Mouse (Mus musculus): ENCODE data around the gene Lst1.

The Lst1 gene

DNA sequence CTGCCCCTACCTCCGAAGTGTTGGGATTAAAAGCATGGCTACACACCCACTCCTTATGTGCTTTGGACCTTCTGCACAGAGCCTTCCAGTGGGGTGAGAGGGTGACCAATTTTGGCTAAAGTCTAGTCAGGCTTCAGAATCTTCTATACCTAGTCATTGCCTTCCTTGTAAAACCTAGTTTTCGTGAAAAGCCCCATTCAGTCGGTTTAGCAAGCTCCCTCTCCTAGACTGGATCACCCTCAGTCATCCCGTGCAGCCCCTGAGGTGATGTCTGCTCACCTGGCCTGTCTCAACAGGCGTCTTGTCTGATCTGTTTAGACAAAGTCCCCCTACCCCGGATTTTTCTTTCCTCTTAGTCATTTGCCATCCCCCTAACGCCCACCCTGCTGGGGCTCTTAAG is 9.8 kb upstream of the Lst1 start:
- DNase-seq (ENCODE audit: low read depth, low spot score): no peak
- no peaks in the 10 kb centered on the region for H3K27me3 ChIP-seq (ENCODE audit: control insufficient read depth, insufficient read depth, low read length, poor library complexity, severe bottlenecking)

DNA sequence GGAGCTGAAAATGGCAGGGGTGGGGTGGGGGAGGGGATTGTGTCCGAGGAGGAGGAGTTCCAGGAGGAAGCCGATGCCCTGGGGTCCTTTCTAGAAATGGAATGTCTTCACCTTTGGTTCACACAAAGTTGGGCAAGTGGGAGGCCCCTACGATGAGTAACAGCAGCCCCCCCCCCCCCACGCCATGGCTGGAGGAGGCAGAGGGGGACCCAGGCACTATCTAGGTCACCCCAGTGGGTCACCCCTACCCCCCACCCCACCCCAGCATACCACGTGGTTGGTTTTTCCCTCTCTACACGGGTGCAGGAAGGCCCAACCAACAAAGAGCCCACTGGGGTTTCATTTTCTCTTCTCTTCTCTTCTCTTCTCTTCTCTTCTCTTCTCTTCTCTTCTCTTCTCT is 8.9 kb upstream of the Lst1 start:
- H3K36me3 ChIP-seq (ENCODE audit: control insufficient read depth, insufficient read depth, low read length, poor library complexity, severe bottlenecking): peaks cover 23% of the 10 kb centered on the region
- peak; percentile 63 for DNase-seq (ENCODE audit: low read depth, low spot score)

More for the DNA sequence above, 9.8 kb upstream of the Lst1 start:
- H3K36me3 ChIP-seq (ENCODE audit: control insufficient read depth, insufficient read depth, low read length, poor library complexity, severe bottlenecking): peaks cover 23% of the 10 kb centered on the region

DNA sequence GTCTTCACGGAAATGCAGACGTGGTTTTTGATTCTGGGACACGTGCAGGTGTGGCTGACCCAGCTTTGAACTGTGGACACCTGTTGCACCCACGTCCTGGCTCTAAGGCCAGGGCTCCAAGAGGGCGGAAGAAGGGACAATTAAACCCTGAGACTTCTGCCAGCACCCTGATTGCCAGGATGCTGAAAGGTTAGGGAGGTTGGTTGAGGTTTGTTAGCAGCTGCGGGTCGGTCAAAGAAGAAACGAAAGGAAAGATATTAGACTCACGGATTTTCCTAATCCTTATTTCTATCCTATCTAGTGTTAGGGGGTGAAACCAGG is 8.0 kb upstream of the Lst1 start:
- no peak for DNase-seq (ENCODE audit: low read depth, low spot score)
- Histone ChIP-seq H3K36me3 (ENCODE audit: control insufficient read depth, insufficient read depth, low read length, poor library complexity, severe bottlenecking) (peaks cover 23% of the 10 kb centered on the region), H3K27me3 (ENCODE audit: control insufficient read depth, insufficient read depth, low read length, poor library complexity, severe bottlenecking) (no peaks in the 10 kb centered on the region)

More for the DNA sequence above, 8.9 kb upstream of the Lst1 start:
- no peaks in the 10 kb centered on the region for H3K27me3 ChIP-seq (ENCODE audit: control insufficient read depth, insufficient read depth, low read length, poor library complexity, severe bottlenecking)

DNA sequence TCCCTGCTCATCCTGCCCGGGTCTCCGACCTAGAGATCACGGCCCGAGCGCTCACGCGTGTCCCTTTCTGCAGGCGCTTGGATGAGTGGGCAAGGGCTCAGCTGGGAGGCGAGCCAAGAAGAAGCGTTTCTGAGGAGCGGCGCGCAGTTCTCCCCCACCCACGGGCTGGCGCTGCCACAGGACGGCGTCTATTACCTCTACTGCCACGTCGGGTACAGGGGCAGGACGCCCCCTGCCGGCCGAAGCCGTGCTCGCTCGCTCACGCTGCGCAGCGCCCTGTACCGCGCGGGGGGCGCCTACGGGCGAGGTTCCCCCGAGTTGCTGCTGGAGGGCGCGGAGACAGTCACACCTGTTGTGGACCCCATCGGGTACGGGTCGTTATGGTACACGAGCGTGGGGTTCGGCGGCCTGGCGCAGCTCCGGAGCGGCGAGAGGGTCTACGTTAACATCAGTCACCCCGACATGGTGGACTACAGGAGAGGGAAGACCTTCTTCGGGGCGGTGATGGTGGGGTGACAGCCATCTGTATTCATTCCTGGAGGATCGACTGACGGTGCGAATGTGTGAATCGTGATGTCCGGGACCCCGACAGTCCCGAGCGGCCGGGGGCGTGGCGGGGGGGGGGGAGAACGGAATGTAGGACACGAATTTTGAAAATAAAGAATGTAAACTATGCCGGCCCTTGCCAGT is 7.5 kb upstream of the Lst1 start:
- H3K36me3 ChIP-seq (ENCODE audit: control insufficient read depth, insufficient read depth, low read length, poor library complexity, severe bottlenecking): peaks cover 23% of the 10 kb centered on the region
- DNase-seq (ENCODE audit: low read depth, low spot score): peak; percentile 93
- H3K27me3 ChIP-seq (ENCODE audit: control insufficient read depth, insufficient read depth, low read length, poor library complexity, severe bottlenecking): no peaks in the 10 kb centered on the region

DNA sequence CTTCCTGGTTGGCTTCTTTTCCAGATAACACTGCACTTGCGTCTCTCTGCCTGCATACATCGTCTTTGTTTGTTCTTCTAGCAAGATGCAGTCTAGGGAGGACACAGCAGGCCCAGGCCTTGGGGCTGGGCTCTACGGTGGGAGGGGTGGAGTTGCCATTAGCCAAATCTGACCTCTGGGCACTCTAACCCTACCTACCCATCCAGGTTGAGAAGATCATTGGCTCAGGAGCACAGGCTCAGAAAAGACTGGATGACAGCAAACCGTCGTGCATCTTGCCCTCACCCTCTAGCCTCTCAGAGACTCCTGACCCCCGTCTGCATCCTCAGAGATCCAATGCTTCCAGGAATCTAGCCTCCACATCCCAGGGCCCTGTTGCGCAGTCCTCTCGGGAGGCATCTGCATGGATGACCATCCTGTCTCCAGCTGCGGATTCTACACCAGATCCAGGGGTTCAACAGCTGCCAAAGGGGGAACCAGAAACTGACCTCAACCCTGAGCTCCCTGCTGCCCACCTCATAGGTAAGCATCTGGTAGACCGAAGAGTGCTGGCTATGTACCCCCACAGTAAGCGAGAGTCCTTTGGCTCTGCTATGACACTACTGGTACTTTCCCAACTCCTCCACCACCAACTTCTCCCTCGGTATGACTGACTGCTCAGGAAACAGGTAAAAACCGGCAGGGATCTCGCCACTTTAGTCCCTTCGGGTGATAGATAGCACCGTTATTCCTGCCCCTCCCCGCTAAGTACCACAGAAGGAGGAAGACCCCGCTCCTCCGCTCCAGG is 6.8 kb upstream of the Lst1 start:
- Histone ChIP-seq H3K27me3 (ENCODE audit: control insufficient read depth, insufficient read depth, low read length, poor library complexity, severe bottlenecking) (no peaks in the 10 kb centered on the region), H3K36me3 (ENCODE audit: control insufficient read depth, insufficient read depth, low read length, poor library complexity, severe bottlenecking) (peaks cover 22% of the 10 kb centered on the region)
- DNase-seq (ENCODE audit: low read depth, low spot score): peak; percentile 46

DNA sequence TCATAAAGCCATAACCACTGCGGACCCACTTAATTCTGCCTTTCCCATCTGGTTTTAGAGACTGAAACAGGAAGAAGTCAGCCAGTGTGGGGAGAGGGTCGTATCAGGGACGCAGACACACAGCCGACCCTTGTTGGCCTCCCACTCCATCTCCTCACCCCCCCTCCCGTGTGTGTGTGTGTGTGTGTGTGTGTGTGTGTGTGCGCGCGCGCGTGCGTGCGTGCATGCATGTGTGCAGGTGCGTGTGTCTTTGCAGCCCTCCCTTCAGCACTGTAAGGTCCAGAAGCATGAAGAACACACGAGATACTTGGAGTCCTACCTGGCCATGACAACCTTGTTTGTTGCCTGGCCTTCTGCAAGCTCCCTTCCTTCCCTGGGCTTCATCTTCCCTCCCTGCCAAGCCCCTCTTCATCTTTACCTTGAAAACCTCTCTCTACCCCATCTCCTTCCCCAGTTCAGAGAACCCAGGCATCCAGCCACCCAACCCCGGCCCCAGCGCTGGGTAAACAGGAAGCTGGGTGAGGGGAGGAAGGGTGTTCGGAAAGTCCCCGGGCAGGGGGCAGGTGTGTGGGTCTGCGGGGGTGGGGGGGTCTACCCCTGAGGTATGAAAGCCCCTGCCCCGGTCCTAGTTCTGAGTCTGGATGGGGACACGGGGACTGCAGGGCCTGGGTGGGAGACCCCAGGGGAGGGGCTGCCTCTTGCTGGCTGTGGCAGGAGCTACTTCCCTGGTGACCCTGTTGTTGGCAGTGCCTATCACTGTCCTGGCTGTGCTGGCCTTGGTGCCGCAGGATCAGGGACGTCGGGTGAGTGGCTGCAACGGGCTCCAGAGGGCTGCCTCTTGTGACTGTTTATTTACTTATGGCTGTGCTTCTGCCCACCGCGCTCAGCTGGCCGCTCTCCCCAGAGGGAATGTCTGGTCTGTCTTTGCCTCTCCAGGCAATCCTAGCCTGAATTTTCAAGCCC is 5.9 kb upstream of the Lst1 start, which contains the start of gene Ltb:
Ltb (plus strand) TSS at position 559 of the 963 bp plus-strand sequence.
- peaks cover 16% of the 10 kb centered on the region for H3K36me3 ChIP-seq (ENCODE audit: control insufficient read depth, insufficient read depth, low read length, poor library complexity, severe bottlenecking)
- peak; percentile 69 for DNase-seq (ENCODE audit: low read depth, low spot score)
- H3K27me3 ChIP-seq (ENCODE audit: control insufficient read depth, insufficient read depth, low read length, poor library complexity, severe bottlenecking): no peaks in the 10 kb centered on the region

DNA sequence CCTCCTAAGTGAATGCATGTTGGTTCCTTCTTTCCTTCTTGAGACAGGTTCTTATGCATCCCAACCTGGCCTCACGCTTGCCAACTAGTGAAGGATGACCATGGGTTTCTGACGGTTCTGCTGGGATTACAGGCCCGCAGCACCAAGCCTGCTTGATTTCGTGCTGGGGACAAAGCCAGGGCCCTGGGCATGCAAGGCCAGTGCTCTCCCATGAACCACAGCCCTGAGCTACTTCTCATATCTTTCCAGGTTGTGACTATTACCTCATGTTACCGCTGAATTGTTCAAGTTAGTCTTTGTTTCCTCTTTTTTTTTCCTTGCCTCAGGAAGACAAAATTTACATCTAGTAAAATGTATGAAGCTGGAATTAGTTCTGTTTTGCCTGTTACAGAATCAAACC is 4.7 kb upstream of the Lst1 start:
- peaks cover 13% of the 10 kb centered on the region for H3K36me3 ChIP-seq (ENCODE audit: control insufficient read depth, insufficient read depth, low read length, poor library complexity, severe bottlenecking)
- DNase-seq (ENCODE audit: low read depth, low spot score): peak; percentile 53
- no peaks in the 10 kb centered on the region for H3K27me3 ChIP-seq (ENCODE audit: control insufficient read depth, insufficient read depth, low read length, poor library complexity, severe bottlenecking)

DNA sequence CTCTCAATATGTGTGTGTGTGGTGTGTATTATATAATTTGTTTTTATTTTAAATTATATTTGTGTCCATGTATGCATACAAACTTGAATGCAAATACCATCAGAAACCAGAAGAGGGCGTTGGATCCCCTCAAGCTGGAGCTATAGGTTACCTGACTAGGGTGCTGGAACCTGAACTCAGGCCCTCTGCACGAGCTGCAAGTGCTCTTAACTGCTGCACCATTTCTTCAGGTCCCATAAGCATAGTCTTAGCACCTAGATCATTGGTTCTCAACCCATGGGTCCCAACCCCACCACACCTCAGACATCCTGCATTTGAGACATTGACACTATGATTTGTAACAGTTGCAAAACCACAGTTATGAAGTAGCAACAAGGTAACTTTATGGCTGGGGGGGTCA is 3.5 kb upstream of the Lst1 start:
- Histone ChIP-seq H3K36me3 (ENCODE audit: control insufficient read depth, insufficient read depth, low read length, poor library complexity, severe bottlenecking) (peaks cover 13% of the 10 kb centered on the region), H3K27me3 (ENCODE audit: control insufficient read depth, insufficient read depth, low read length, poor library complexity, severe bottlenecking) (no peaks in the 10 kb centered on the region)
- no peak for DNase-seq (ENCODE audit: low read depth, low spot score)

DNA sequence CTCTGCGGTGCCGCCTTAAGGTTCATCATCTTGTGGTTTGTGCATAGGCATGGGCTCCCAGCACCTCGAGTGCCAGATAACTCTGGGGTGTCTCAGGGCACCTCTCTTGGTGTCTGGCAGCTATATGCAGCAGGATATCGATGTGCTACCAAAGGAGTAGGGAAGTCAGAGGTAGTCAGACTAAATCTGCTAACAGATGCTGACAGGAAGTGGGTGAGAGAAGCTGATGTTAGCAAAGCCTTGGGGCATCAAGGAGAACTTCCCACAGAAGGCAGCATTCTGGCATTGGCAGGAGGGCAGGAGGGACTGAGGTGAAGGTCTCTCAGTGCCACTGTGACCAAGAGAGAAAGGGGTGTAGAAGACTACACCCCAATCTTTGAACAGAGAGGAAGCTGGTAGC is 1.9 kb upstream of the Lst1 start:
- DNase-seq (ENCODE audit: low read depth, low spot score): peak; percentile 58
- Histone ChIP-seq H3K27me3 (ENCODE audit: control insufficient read depth, insufficient read depth, low read length, poor library complexity, severe bottlenecking) (no peaks in the 10 kb centered on the region), H3K36me3 (ENCODE audit: control insufficient read depth, insufficient read depth, low read length, poor library complexity, severe bottlenecking) (peaks cover 2% of the 10 kb centered on the region; the same call in 1 of the 2 replicates)

DNA sequence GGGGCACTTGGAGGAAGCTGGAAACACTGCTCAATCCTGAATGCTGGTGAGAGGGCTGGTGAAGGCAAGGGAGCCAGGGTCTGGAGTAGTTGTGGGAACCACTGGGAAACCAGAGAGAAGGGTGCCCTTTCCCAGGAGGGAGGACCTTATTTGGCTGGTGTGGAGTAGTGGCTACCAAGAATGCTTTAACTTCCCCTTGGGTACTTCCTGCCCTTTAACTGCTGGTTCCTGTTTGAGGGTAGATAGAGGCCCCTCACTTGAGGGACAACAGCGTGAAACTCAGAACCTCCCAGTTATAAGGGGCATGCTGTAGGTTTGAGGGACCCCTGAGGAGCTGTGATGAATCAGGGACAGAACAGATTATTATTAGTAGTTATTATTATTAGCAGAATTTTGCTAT is 947 bp upstream of the Lst1 start:
- H3K36me3 ChIP-seq (ENCODE audit: control insufficient read depth, insufficient read depth, low read length, poor library complexity, severe bottlenecking): no peaks in the 10 kb centered on the region
- H3K27me3 ChIP-seq (ENCODE audit: control insufficient read depth, insufficient read depth, low read length, poor library complexity, severe bottlenecking): no peaks in the 10 kb centered on the region
- peak; percentile 54 for DNase-seq (ENCODE audit: low read depth, low spot score)

DNA sequence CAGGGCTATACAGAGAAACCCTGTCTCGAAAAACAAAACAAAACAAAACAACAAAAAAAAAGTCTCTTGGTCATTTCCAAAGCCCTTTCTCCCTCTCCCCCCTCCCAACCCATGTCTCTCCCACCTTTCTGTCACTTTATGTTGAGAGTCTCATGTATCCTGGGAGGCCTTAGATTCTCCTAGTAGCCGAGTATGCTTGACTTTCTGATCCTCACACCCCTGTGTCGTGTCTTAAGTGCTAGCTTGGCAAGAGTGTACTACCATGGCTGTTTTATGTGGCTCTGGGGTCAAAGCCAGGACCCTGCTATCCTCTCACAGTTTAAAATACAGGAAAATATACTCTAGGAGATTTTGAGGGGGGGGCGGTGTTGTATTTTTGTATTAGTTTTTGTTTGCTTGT is 894 bp downstream of the Lst1 start:
- no peak for DNase-seq (ENCODE audit: low read depth, low spot score)
- Histone ChIP-seq H3K36me3 (ENCODE audit: control insufficient read depth, insufficient read depth, low read length, poor library complexity, severe bottlenecking) (no peaks in the 10 kb centered on the region), H3K27me3 (ENCODE audit: control insufficient read depth, insufficient read depth, low read length, poor library complexity, severe bottlenecking) (no peaks in the 10 kb centered on the region)

DNA sequence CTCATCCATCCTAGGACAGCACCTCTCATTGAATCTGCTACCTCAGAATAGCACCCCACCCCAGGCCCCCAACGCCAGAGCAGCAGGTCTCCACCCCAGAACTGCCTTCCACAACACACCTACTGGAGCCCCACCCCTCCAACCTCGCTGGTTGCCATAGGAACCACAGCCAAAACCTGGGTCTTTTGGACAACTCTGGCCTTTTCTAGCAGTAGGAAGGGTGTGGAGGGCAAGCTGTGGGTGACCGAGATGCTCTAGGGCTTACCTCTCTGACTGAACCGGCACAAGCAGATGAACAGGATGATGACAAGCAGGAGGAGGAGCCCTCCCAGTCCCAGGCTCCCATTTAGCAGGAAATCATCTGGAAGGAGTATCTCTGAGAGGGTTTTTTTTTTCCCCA is 1.6 kb downstream of the Lst1 start:
- DNase-seq (ENCODE audit: low read depth, low spot score): peak; percentile 80
- Histone ChIP-seq H3K36me3 (ENCODE audit: control insufficient read depth, insufficient read depth, low read length, poor library complexity, severe bottlenecking) (no peaks in the 10 kb centered on the region), H3K27me3 (ENCODE audit: control insufficient read depth, insufficient read depth, low read length, poor library complexity, severe bottlenecking) (no peaks in the 10 kb centered on the region)

DNA sequence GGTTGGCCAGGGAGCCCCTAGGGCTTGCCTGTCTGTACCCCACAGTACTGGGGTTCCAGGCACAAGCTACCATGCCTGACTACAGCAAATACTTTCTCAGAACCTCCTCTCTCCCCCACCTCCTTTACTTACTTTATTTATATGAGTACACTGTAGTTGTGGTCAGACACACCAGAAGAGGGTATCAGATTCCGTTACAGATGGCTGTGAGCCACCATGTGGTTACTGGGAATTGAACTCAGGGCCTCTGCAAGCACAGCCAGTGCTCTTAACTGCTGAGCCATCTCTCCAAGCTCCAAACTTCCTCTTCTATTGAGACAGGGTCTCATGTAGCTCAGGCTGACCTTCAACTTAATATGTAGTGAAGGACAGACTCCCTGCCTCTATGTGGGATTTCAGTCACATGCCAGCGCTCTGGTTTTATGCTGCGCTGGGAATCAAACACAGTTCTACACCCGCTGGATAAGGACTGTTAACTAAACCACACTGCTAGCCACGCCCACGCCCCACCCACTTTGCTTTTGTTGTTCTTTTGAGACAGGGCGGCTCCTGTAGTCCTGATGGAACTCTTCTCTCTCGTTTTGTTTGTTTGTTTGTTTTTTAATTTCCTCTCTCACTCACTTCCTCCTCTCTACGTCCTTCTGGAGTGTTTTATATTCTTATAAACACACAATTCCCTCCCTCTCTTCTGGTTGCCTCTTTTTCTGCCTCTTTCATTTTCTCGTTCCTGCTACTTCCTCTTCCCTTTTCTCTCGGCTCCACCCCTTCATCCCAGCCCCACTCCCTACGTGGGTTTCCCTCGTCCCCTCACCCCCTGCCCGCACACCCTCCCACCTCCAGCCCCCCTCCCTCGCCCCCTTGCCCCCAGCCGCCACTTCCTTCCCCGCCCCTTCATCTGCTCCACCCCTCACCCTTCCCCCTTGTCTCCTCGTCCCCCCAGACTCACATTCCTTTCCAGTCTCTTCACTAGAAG is 2.3 kb downstream of the Lst1 start:
- DNase-seq (ENCODE audit: low read depth, low spot score): peak; percentile 80
- Histone ChIP-seq H3K27me3 (ENCODE audit: control insufficient read depth, insufficient read depth, low read length, poor library complexity, severe bottlenecking) (no peaks in the 10 kb centered on the region), H3K36me3 (ENCODE audit: control insufficient read depth, insufficient read depth, low read length, poor library complexity, severe bottlenecking) (no peaks in the 10 kb centered on the region)

DNA sequence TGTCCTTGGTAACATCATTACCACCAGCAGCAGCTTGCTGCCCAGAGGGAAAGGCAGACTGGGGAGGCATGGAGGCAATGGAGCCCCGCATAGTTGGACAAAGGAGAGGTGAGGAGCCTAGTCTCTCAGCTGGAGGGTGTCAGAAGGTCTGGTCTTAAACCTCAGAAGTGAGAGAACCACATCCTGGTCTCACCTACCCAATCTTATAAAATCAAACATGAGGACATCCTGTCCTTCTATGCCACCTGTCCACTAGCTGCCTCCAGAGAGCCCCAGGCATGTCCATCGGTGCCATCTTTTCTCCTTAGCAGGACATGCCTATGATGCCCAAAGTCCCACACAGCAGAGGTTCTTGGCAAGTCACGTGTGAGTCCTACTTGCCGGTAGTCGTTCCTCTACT is 8.1 kb downstream of the Lst1 start:
- DNase-seq (ENCODE audit: low read depth, low spot score): no peak
- Histone ChIP-seq H3K27me3 (ENCODE audit: control insufficient read depth, insufficient read depth, low read length, poor library complexity, severe bottlenecking) (no peaks in the 10 kb centered on the region), H3K36me3 (ENCODE audit: control insufficient read depth, insufficient read depth, low read length, poor library complexity, severe bottlenecking) (no peaks in the 10 kb centered on the region)

Data from splenic B cell, adult 2 months (primary cell).